Mouse (Mus musculus) urinary bladder, postnatal 0 days (tissue): ENCODE data around the gene Meig1. TPM values are rescaled to one million over a fixed set of nuclear protein-coding genes. Genes with fewer than 3 reads are reported as not detected.

ENCODE experiments used
- polyA plus RNA-seq: library from polyadenylated mRNA; unstranded; fragments of >200 nt; fragmentation: Nextera tagmentation; extraction: Ambion mirVana; gene quantifications from 2 replicates; pipeline ENCODE4 v1.2.1, GENCODE M21; 2015

Gene Meig1
- 0.37 TPM in 1 of 2 replicates, not detected in the other for polyA plus RNA-seq

GRCm38 (mm10) chr2:3422548-3422947 lies at the start of gene Meig1:
Meig1 (minus strand) TSS chr2:3422648.

GRCm38 (mm10) chr2:3423841-3424578 lies 1.6 kb upstream of the Meig1 start, which contains the start of gene Dclre1c:
Dclre1c (plus strand) TSS chr2:3424131.

GRCm38 (mm10) chr2:3397110-3397509 lies 25.3 kb downstream of the Meig1 start, which contains the start of gene Olah:
Olah (minus strand) TSS chr2:3397210.

Other genes with a start within 250 kb of the Meig1 start
- 16.8 and 18.7 TPM in 2 replicates for gene Nmt2, start 138.4 kb downstream of the Meig1 start, polyA plus RNA-seq
- gene Rpp38, start 90.0 kb downstream of the Meig1 start, polyA plus RNA-seq, result 16.1 and 17.6 TPM in 2 replicates
- gene Acbd7, start 86.5 kb downstream of the Meig1 start, polyA plus RNA-seq, result 0.61 TPM in 1 of 2 replicates, not detected in the other
- gene Olah, start 25.4 kb downstream of the Meig1 start, polyA plus RNA-seq, result not detected in 2 replicates
- 3.0 and 3.4 TPM in 2 replicates for gene Dclre1c, start 1.5 kb upstream of the Meig1 start, polyA plus RNA-seq
- 1.7 and 2.8 TPM in 2 replicates for gene Suv39h2, start 52.4 kb upstream of the Meig1 start, polyA plus RNA-seq
- 1.3 and 1.5 TPM in 2 replicates for gene Gm45902, start 90.1 kb upstream of the Meig1 start, polyA plus RNA-seq
- gene Hspa14, start 90.2 kb upstream of the Meig1 start, polyA plus RNA-seq, result 38.1 and 44.6 TPM in 2 replicates
- gene Cdnf, start 90.4 kb upstream of the Meig1 start, polyA plus RNA-seq, result 0.33 and 0.41 TPM in 2 replicates
- gene Fam107b, start 147.8 kb upstream of the Meig1 start, polyA plus RNA-seq, result 18.4 and 25.7 TPM in 2 replicates